Mouse (Mus musculus): ENCODE data around the gene Stk25.

DNA sequence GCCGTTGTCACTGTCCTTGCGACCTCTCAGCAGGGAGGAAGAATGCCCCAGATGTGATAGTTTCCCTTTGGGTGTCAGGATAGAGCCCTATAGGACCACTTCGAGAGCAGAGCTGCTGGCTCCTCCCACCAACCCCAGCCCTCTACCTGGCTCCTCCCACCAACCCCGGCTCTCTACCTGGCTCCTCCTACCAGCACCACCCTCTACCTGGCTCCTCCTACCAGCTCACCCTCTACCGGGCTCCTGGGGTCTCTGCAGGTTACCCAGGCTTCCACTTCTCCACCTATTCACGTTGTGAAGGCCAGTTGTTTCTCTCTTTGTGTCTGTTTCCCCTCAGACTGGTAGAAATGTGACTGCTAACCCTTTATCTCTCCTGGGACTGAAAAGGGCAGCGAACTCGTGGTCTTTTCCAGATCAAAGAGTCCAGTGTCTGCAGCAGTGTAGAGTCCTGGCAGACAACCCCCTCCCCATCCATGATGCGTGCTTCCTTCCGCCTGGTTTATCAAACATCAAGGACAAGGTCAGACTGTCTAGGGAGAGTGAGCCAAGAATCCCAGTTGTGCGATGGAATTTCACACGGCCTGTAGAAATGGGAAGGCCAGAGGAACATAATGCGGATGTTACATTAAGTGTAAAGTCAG is 9.4 kb upstream of the Stk25 start:
- TF ChIP-seq CTCF (IDR thresholded peaks at IDR 0.05): peak; percentile 5; the same call in 1 of the 2 replicates
- TF ChIP-seq EP300 (IDR thresholded peaks at IDR 0.05): no peak
